Mouse (Mus musculus) brain, adult 2 months (tissue): ENCODE results near the gene Dop1b.
A peak's percentile ranks its signal among the peaks of the same experiment; 100 is the strongest.

Experiments used
- DNase-seq: peaks from one replicate; pipeline ENCODE4 v3.0.0; 2011; ENCODE audit warnings: low read depth, low spot score

Gene Dop1b

DNA sequence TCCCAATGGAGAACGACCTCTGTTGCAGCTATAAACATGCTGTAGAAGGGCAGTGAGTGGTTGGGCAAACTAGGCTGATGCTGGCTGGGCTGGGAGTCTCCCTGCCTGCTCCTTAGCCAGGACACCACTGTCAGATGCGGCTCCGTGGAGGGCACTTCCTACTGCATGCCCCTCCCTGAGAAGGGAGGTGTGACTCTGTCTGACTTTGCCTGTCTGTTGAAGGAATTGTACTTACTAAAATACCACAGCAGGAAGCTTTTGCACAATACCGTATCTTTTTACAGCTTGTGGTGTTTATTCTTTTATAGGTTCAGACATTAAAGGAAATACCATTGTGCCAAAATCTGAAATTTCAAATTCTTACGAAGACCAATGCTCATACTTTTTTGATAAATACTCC, 40.1 kb downstream of the Dop1b start:
- DNase-seq = no peak

- DNase-seq = no peak
These were observed 44.9 kb downstream of the Dop1b start for GRCm38 (mm10) chr16:93756622-93757021.

- peak; percentile 27 for DNase-seq
These were observed 51.7 kb downstream of the Dop1b start for GRCm38 (mm10) chr16:93763378-93763777.

DNA sequence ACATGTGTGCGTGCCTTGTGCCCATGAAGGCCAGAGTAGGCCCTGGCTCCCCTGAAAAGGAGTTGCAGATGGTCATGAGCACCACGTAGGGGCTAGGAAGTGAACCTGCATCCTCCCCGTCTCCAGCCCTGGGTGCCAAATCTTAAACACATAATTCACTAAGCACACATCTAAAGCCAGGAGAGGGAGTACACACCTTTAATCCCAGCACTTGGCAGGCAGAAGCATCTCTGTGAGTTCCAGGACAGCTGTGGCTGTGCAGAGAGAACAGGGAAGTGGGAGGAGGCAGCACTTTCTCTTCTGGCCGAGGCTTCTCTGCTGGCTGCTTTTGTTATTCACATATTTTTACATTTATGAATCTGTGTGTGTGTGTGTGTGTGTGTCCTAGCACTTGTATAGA, 52.9 kb downstream of the Dop1b start:
- DNase-seq = peak; percentile 61

DNA sequence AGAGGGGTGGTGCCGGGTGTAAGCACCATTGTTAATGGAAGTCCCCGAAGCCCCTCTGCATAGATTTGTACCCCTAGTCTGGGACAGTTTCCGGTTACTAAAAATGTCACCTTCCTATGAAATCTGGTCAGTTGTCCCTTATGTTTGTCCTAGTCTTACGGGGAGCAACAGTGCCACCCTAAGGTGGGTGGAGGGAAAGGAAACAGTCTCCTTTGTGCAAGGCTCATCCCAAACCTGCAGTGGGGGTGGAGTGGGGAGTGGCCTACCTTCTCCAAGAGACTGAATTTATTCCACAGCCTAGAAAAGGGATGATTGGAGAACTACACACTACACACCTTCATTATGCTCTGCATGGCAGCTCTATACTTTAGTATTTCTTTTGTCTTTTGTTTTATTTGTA, 55.3 kb downstream of the Dop1b start:
- DNase-seq = peak; percentile 86

GRCm38 (mm10) chr16:93767548-93767947, 55.8 kb downstream of the Dop1b start:
- no peak for DNase-seq

- DNase-seq = peak; percentile 24
These were observed 57.9 kb downstream of the Dop1b start for GRCm38 (mm10) chr16:93769621-93770020.

GRCm38 (mm10) chr16:93770271-93770926, 58.7 kb downstream of the Dop1b start:
- DNase-seq = no peak

DNA sequence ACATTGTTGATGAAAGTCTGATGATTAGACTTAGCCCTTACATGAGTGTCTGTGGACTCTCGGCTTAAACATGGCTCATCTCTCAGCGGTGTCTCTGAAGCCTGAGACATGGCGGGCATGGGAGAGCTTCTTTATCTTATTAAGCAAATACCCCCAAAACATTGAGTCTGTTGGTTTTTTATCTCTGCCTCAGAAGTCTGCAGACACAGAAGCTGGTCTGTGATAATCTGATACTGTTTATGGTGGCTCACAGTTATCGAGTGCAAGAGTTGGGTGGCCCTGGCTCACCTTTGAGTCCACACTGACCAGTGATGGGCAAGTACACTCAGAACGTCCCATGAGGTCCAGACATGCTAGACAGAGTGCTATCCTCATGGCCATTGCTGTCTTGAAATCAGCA, 63.0 kb downstream of the Dop1b start:
- no peak for DNase-seq

DNA sequence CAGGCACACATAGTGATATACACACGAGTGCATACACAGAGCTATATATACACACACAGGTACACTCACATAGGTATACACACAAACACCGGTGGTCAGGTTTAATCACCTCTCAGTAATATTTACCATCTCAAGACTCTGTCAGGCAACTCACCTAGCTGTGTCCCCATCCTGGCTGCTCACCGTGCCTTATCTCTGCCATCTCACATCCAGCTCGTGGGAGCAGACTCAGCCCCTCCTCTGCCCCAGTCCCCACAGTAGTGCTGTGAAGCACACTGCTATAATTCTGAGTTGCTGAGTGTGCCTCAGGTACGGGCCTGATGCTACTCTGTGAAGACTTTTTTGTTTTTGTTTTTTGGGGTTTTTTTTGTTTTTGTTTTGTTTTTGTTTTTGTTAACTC, 64.8 kb downstream of the Dop1b start:
- DNase-seq = no peak

GRCm38 (mm10) chr16:93777247-93777999, 65.7 kb downstream of the Dop1b start:
- DNase-seq = no peak

- DNase-seq = peak; percentile 39
These were observed 66.7 kb downstream of the Dop1b start for GRCm38 (mm10) chr16:93778393-93778792.

DNA sequence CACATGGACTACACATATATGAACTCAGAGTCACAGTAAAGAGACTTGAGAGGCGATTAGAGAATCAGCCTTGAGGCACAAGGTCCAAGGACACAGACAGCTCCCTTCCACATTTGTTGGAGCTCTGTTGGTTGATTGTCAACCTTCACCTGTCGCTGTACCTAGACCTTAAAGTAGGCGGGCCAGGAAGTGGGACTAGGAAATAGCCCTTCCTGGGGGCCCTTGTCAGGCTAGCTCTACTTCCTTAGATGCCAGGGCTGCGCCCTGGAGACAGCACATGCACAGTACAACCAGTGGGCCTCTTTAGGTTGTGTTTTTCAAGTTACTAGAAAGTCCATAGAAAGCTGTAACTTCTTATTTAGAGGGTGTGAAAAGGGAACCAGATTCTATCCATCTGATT, 67.8 kb downstream of the Dop1b start:
- DNase-seq = no peak

DNA sequence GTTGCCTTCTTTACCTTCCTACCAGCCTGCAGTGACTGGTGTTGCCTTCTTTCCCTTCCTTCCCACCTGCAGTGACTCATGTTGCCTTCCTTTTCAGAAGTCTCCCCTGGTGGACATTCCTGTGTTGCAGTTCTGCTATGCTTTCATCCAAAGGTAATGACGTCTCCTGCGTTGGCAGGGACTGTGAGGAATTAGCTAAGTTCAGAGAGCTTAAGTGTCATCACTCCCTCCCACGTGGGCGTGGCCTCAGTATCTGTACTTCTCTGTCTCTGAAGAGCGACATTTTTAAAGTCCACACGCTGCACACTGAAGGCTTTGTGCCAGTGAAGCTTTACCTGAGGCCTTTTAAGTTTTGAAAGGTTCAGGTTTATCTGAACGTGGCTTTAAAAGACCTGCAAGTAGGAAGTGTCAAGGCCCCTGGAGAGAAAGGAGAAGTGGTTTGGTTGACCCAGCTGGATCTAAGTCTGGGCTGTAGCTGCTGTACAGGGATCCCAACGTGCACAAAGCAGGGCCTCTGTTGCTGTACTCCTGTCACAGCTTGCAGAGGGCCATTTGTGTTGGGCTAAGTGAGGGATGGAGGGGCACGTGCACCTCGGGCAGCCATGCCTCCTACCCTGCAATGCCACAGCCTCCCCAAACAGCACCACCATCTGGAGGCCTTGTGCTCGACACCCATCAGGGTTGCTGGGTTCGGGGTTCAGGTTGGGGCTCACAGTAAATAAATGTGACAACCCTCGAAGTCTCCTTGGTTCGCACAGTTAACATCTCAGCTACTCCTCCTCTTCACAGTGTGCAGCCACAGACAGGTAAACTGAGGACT, 69.2 kb downstream of the Dop1b start:
- DNase-seq = peak; percentile 80

DNA sequence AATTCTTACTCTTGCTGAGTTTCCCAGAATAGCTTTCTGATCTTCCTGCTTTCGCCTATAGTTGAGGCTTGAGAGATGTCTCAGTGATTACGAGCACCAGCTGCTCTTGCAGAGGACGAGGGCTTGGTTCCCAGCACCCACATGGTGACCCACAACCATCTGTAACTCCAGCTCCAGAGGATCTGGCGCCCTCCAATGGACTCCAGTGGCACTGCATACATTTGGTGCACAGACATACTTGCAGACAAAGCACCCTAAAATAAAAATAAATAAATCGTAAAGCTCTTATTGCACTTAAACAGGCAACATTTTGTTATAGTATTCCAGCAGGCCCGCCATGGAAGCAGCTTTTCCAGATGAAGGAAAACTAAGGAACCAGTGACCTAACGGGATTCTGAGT, 72.5 kb downstream of the Dop1b start:
- DNase-seq = no peak

- peak; percentile 78 for DNase-seq
These were observed 74.1 kb downstream of the Dop1b start for GRCm38 (mm10) chr16:93785805-93786204.

DNA sequence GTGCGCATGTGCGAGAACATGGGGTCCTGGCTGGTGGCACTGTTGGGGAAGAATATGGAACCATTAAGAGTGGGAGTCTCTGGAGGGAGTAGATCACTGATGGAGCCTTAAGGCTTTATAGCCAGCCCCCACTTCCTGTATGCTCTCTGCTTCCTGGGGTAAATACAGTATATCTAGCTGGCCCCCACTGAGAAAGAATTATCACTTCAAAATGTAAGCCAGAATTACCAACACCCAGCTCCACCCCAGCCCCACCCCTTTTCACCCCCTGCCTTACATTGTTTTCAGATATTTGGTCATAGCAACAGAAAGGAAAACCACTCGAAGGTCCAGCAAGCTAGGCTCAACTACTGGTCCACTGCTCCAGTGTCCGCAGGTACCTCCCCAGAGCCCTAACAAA, 76.7 kb downstream of the Dop1b start:
- no peak for DNase-seq

GRCm38 (mm10) chr16:93788881-93789280, 77.2 kb downstream of the Dop1b start:
- no peak for DNase-seq

DNA sequence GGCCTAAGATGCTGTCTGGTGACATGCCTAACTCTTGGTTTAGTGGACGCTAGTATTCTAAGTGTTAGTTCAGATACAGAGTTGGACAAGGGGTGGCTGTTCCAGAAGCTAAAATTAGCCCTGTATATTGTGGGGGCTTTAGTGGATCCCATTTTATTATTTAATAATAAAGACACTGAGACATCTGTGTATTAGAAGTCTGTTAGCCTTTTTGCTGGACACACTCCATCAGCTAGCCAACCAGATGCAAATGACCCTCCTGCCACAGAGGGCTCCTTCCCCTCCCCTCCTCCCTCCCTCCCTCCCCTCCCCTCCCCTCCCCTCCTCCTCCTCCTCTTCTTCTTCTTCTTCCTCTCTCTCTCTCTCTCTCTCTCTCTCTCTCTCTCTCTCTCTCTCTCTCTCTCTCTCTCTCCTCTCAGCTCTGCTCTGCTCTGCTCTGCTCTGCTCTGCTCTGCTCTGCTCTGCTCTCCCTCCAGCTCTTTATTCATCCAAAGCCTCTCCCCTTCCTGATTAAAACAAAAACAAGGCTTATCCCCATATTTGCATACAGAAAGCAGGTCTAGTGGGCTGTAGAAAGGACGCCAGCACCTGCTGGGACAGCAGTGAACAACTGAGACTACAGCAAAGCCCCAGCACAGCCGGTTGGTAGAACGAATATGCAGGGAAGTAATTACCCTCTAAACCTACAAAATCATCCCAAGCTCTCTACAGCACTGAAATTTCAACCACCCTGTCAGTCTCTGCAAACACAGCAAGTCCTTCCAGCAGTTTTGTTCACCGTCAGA, 78.5 kb downstream of the Dop1b start:
- no peak for DNase-seq

DNA sequence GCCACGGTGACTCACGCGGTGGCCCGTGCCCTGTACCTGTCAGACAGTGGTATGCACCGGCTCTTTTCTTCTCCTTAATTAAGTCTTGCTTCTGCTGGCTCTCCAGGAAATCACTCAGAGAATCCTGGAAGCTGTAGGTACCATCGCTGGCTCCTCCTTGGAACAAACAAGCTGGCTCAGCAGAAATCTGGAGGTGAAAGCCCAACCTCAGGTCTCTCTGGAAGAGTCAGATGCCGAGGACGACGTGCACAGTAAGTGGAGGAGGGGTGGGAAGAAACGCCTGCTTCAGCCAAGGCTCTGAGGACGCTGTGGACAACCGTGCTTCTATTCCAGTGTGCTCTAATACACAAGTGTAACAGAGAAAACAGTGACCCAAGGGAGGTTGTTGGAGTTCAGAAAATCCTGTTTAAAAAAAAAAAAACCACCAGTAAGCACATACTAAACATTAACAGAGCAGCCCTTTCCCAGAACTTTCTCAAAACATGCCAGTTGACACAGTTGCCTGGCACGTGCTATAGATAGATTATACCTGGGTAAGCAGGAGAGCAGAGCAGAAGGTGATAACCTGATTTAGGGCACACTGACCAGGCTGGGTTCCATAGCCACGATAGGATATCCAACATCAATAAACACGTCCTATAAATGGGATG, 81.4 kb downstream of the Dop1b start:
- no peak for DNase-seq

DNA sequence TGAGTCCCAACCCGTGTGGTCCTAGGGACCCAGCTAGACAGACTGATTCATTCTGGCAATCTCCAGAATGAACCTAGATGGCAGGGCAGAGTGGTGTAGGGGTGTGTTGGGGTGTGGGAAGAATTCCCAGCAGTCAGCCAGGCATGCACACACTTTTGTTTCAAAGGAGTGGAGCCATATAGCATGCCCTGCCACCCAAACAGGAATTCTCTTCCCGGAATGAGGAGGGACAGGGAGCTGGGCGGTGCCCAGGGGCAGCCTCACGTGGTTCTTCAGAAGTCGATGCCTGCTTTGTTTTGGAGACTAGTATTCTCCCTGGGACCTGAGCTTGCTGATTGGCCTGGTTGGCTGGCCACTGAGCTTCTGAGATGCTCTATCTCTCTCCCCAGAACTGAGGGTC, 83.1 kb downstream of the Dop1b start:
- no peak for DNase-seq
